Mouse (Mus musculus) layer of hippocampus, postnatal 25 days (tissue): Measurements from ENCODE around the gene Zfp503. TPM values are rescaled to one million over a fixed set of nuclear protein-coding genes. Genes with fewer than 3 reads are reported as not detected.
A peak's percentile ranks its signal among the peaks of the same experiment; 100 is the strongest.

Source experiments
- DNase-seq, 2 experiments: peaks; one replicate each; pipeline ENCODE4 v3.0.0; 2022; ENCODE audit warnings: mixed read lengths in 2 of 2, low spot score in 1 of 2; ENCODE audit errors: extremely low spot score in 1 of 2
- total RNA-seq, 2 experiments: library from RNA; stranded (reverse); gene quantifications; 2 replicates each; pipeline ENCODE4 v1.2.3; 2021

Zfp503 gene
- 1 to 10 TPM; 2.6 to 2.8 TPM for total RNA-seq

- no peak for DNase-seq
Observed at GRCm38 (mm10) chr14:21989291-21989913, at the start of gene Zfp503. TSS of gene Zfp503 (minus strand) at chr14:21989601.

- DNase-seq: no peak
Observed at GRCm38 (mm10) chr14:22037498-22038131, 48.2 kb upstream of the Zfp503 start.

- DNase-seq: no peak
Observed at GRCm38 (mm10) chr14:22036802-22037497, 47.5 kb upstream of the Zfp503 start.

GRCm38 (mm10) chr14:22036338-22036737 is 46.9 kb upstream of the Zfp503 start:
- DNase-seq: no peak

GRCm38 (mm10) chr14:22035900-22036299 is 46.5 kb upstream of the Zfp503 start:
- DNase-seq: no peak

- DNase-seq: no peak
Observed at GRCm38 (mm10) chr14:22023533-22023932, 34.1 kb upstream of the Zfp503 start.

- no peak for DNase-seq
Observed at GRCm38 (mm10) chr14:22020885-22021284, 31.5 kb upstream of the Zfp503 start.

- DNase-seq: no peak
Observed at GRCm38 (mm10) chr14:22019949-22020845, 30.8 kb upstream of the Zfp503 start.

- peak; percentile 17 to 44 for DNase-seq
Observed at GRCm38 (mm10) chr14:22019252-22019948, 30.0 kb upstream of the Zfp503 start, which contains the start of gene Lrmda. TSS of gene Lrmda (plus strand) at chr14:22019712.

- no peak for DNase-seq
Observed at GRCm38 (mm10) chr14:22017011-22017410, 27.6 kb upstream of the Zfp503 start.

GRCm38 (mm10) chr14:22014781-22015180 is 25.4 kb upstream of the Zfp503 start:
- no peak for DNase-seq

- no peak for DNase-seq
Observed at GRCm38 (mm10) chr14:22014315-22014714, 24.9 kb upstream of the Zfp503 start.

- no peak for DNase-seq
Observed at GRCm38 (mm10) chr14:22007006-22007405, 17.6 kb upstream of the Zfp503 start.

- DNase-seq: no peak
Observed at GRCm38 (mm10) chr14:22004943-22005342, 15.5 kb upstream of the Zfp503 start.

- DNase-seq: no peak
Observed at GRCm38 (mm10) chr14:22003631-22004030, 14.2 kb upstream of the Zfp503 start.

GRCm38 (mm10) chr14:22003231-22003630 is 13.8 kb upstream of the Zfp503 start:
- no peak for DNase-seq

GRCm38 (mm10) chr14:21999588-21999987 is 10.2 kb upstream of the Zfp503 start:
- DNase-seq: no peak

GRCm38 (mm10) chr14:21995031-21995754 is 5.8 kb upstream of the Zfp503 start:
- peak in 1 of 2 experiments; percentile 35 for DNase-seq
